8 mouse cellular contexts compared by ENCODE assay signal in genomic region chr17:47813616-47814015, GRCm38 (mm10). TPM values are rescaled to one million over a fixed set of nuclear protein-coding genes. Genes with fewer than 3 reads are reported as not detected.
DNase-seq lines count a peak whose midpoint lies in the region; ATAC-seq lines count a peak whose summit lies in the region.

No protein-coding gene starts in this region.

- H3K4me1 ChIP-seq in forebrain, embryonic 10.5 days, result peaks cover 60% of the 10 kb centered on the region
- H3K4me1 ChIP-seq in forebrain, embryonic 11.5 days (replicated peaks; ENCODE audit: control insufficient read depth, insufficient read depth, low read length), result peaks cover 11% of the 10 kb centered on the region; the same call in 1 of the 2 replicates
- peaks cover 14% of the 10 kb centered on the region for H3K4me1 ChIP-seq in neural tube, embryonic 15.5 days
- H3K4me1 ChIP-seq in lung, embryonic 16.5 days (replicated peaks; ENCODE audit: control insufficient read depth, insufficient read depth, low read length), result peaks cover 33% of the 10 kb centered on the region

- peaks cover 67% of the 10 kb centered on the region for H3K27me3 ChIP-seq in forebrain, embryonic 10.5 days (ENCODE audit: poor library complexity, severe bottlenecking)
- H3K27me3 ChIP-seq in forebrain, embryonic 11.5 days (ENCODE audit: control insufficient read depth, insufficient read depth, low read length), result peaks cover 4% of the 10 kb centered on the region; the same call in 1 of the 2 replicates
- H3K27me3 ChIP-seq in neural tube, embryonic 15.5 days (replicated peaks), result peaks cover 25% of the 10 kb centered on the region
- no peaks in the 10 kb centered on the region for H3K27me3 ChIP-seq in lung, embryonic 16.5 days (ENCODE audit: control insufficient read depth, insufficient read depth, low read depth, low read length)

- WGBS in forebrain, embryonic 10.5 days, result 51% methylated on average over 5 of the region's 5 CpGs
- WGBS in forebrain, embryonic 11.5 days, result 52% methylated on average over 5 of the region's 5 CpGs
- 61% methylated on average over 5 of the region's 5 CpGs for WGBS in neural tube, embryonic 15.5 days
- WGBS in lung, embryonic 16.5 days, result 22% methylated on average over 5 of the region's 5 CpGs

- no peak for ATAC-seq in forebrain, embryonic 11.5 days (replicated peaks; ENCODE audit: low FRiP score)
- ATAC-seq in neural tube, embryonic 15.5 days (ENCODE audit: low FRiP score), result no peak
- peak; percentile 80 for ATAC-seq in lung, embryonic 16.5 days (ENCODE audit: low read depth)

- no peak overlapping the region for H3K4me2 ChIP-seq in forebrain, embryonic 11.5 days (ENCODE audit: low read depth, low read length, severe bottlenecking)
- no peak overlapping the region for H3K4me2 ChIP-seq in neural tube, embryonic 15.5 days
- H3K4me2 ChIP-seq in lung, embryonic 16.5 days (ENCODE audit: low read depth, low read length), result no peak overlapping the region

- H3K27ac ChIP-seq in forebrain, embryonic 10.5 days, result peak overlapping the region; percentile 71
- no peak overlapping the region for H3K27ac ChIP-seq in forebrain, embryonic 11.5 days (ENCODE audit: low read depth, low read length)
- H3K27ac ChIP-seq in neural tube, embryonic 15.5 days (replicated peaks), result no peak overlapping the region
- H3K27ac ChIP-seq in lung, embryonic 16.5 days (ENCODE audit: low read length), result peak overlapping the region; percentile 90

- H3K9me3 ChIP-seq in forebrain, embryonic 10.5 days, result no peaks in the 10 kb centered on the region
- H3K9me3 ChIP-seq in forebrain, embryonic 11.5 days (ENCODE audit: control insufficient read depth, low read length), result no peaks in the 10 kb centered on the region
- H3K9me3 ChIP-seq in neural tube, embryonic 15.5 days (replicated peaks), result no peaks in the 10 kb centered on the region
- H3K9me3 ChIP-seq in lung, embryonic 16.5 days (ENCODE audit: control insufficient read depth, low read length), result no peaks in the 10 kb centered on the region

- H3K36me3 ChIP-seq in forebrain, embryonic 10.5 days (replicated peaks), result peaks cover 30% of the 10 kb centered on the region
- H3K36me3 ChIP-seq in forebrain, embryonic 11.5 days (ENCODE audit: control insufficient read depth, insufficient read depth, low read length), result no peaks in the 10 kb centered on the region
- H3K36me3 ChIP-seq in neural tube, embryonic 15.5 days, result no peaks in the 10 kb centered on the region
- peaks cover 10% of the 10 kb centered on the region; the same call in 1 of the 2 replicates for H3K36me3 ChIP-seq in lung, embryonic 16.5 days (ENCODE audit: control insufficient read depth, insufficient read depth, low read length)

- no peak overlapping the region for H3K9ac ChIP-seq in forebrain, embryonic 11.5 days (ENCODE audit: low read length)
- H3K9ac ChIP-seq in neural tube, embryonic 15.5 days (replicated peaks), result no peak overlapping the region
- H3K9ac ChIP-seq in lung, embryonic 16.5 days (ENCODE audit: low read length), result no peak overlapping the region; the same call in 1 of the 2 replicates

- DNase-seq in forebrain, embryonic 10.5 days (ENCODE audit: extremely low spot score, low spot score), result no peak
- no peak for DNase-seq in forebrain, embryonic 11.5 days (ENCODE audit: low spot score)
- DNase-seq in neural tube, embryonic 10.5 days (ENCODE audit: extremely low spot score, low spot score), result peak; percentile 42
- DNase-seq in cerebellum, adult 11-12 months, result no peak
- no peak for DNase-seq in left cerebral cortex, adult 8-10 months (ENCODE audit: low spot score in 2 of 2)
- no peak for DNase-seq in gastrocnemius, adult 18-20 months (ENCODE audit: low spot score)

- no peak overlapping the region for H3K4me3 ChIP-seq in forebrain, embryonic 10.5 days
- H3K4me3 ChIP-seq in forebrain, embryonic 11.5 days (ENCODE audit: low read depth, low read length), result no peak overlapping the region
- H3K4me3 ChIP-seq in neural tube, embryonic 15.5 days (replicated peaks), result no peak overlapping the region
- H3K4me3 ChIP-seq in lung, embryonic 16.5 days (ENCODE audit: low read length), result no peak overlapping the region

RNA-seq across cellular contexts. Expression of gene Mdfi, which starts 20.9 kb away (rescaled TPM):
- polyA plus RNA-seq in forebrain, embryonic 10.5 days (2016; fragmentation: Nextera tagmentation; extraction: Ambion mirVana), result 13.1 and 13.2 TPM in 2 replicates
- polyA plus RNA-seq in forebrain, embryonic 11.5 days (2014; fragmentation: Nextera tagmentation; extraction: Ambion mirVana), result 20.6 and 23.6 TPM in 2 replicates
- 3.3 and 4.4 TPM in 2 replicates for polyA plus RNA-seq in neural tube, embryonic 15.5 days (2015; fragmentation: Nextera tagmentation; extraction: Ambion mirVana)
- polyA plus RNA-seq in lung, embryonic 16.5 days (2015; fragmentation: Nextera tagmentation; extraction: Ambion mirVana), result 18.1 and 22.1 TPM in 2 replicates
- total RNA-seq in left cerebral cortex, adult 8-10 months (2022), result 1 to 10 TPM in 1 of 4 experiments, under 1 TPM in 3; 0.43 to 1.2 (median 0.58) TPM
- total RNA-seq in gastrocnemius, adult 18-20 months (2021), result under 1 TPM in 1 of 2 experiments, not detected in 1; 0.64 TPM

Comparison
In these comparisons a context has a peak if more than half of its experiments do, and no peak if none do; other contexts are left out.
1. H3K27ac ChIP-seq: peak in forebrain, embryonic 10.5 days (single experiment) and lung, embryonic 16.5 days (single experiment); none in forebrain, embryonic 11.5 days (single experiment) and neural tube, embryonic 15.5 days (single experiment).